Mouse (Mus musculus) layer of hippocampus, adult 18-20 months (tissue): ENCODE data around the gene Lyzl4. TPM values are rescaled to one million over a fixed set of nuclear protein-coding genes. Genes with fewer than 3 reads are reported as not detected.

Experiments
- DNase-seq, 2 experiments: peaks; one replicate each; pipeline ENCODE4 v3.0.0; 2022; ENCODE audit warnings: low spot score in 2 of 2
- total RNA-seq, 2 experiments: library from RNA; stranded (reverse); gene quantifications; 2 replicates each; pipeline ENCODE4 v1.2.3; 2021

The Lyzl4 gene
- total RNA-seq, 2 experiments from 2014 or later, result 0.86 to 1.0 TPM

DNA sequence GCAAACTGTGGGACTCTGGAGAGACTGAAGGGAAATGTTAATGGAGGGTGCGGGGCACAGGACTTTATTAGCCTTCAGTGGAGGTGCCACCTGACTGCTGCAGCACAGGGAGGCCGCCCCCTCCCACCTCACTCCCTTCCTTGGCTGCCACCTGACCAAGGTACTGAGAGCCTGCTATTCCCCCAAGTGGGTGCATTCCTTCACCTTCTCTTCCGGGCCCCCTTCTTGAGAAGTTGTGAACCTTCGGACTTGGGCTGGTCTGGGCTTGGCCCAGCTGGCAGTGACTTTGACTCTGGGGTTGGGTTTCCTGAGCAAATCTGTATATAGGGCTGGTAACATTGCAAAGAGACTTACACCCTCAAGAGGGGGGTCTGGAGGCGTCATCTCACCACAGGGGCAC lies 14.4 kb upstream of the Lyzl4 start:
- no peak for DNase-seq

DNA sequence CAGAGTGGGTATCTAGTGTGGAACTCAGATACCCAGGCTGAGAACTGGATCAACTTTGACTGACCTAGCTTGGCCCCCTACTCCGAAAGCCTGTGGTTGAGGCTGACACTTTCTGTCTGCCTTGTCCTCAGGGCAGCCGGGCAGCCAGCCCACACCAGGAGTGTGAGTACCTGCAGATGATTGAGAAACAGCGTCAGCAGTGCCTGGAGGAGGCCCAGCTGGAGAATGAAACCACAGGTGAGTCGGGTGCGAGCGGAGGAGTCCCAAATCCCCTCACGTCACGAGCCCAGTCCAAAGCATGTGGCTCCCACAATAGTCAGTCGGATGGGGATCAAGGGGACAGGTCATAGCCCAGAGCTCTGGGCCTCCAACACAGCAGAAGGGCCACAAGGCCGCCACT lies 11.8 kb upstream of the Lyzl4 start:
- DNase-seq, result no peak

DNA sequence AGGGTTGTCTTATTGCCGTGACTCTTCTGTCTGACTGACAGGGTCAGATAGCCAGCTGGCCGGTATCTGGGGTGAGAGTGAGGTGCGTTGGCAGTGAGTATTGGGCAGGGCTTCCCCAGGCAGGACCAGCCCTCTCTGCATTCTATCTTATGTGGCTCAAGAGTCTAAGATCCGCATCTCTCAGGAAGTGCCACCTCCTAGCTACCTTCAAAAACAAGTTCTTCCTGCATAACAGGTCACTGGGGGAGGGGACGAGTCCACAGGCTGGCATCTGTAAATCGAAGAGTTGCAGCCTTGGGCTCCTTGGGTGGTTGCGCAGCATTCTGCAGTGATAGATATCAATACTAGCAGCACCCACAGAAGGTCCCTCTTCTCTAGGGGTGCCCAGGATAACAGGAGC lies 5.1 kb upstream of the Lyzl4 start:
- no peak for DNase-seq

DNA sequence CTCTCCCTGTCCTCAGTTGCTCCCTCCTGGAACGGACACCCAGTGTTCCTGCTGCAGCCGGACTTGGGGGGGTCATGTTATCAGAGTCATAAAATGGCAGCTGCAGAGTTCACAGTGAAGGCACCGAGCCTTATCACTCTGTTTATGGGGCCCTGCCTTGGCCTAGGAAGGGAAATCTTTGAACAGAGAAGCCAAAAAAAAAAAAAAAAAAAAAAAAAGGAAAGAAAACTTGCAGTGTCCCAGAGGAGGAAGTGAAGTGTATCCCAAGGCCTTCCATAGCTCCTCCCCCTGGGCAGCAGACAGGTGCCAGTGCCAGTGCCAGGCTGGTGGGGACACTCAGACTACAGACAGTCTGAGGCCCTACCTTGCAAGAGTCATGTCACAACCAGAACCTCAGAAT lies 3.0 kb upstream of the Lyzl4 start:
- no peak for DNase-seq

DNA sequence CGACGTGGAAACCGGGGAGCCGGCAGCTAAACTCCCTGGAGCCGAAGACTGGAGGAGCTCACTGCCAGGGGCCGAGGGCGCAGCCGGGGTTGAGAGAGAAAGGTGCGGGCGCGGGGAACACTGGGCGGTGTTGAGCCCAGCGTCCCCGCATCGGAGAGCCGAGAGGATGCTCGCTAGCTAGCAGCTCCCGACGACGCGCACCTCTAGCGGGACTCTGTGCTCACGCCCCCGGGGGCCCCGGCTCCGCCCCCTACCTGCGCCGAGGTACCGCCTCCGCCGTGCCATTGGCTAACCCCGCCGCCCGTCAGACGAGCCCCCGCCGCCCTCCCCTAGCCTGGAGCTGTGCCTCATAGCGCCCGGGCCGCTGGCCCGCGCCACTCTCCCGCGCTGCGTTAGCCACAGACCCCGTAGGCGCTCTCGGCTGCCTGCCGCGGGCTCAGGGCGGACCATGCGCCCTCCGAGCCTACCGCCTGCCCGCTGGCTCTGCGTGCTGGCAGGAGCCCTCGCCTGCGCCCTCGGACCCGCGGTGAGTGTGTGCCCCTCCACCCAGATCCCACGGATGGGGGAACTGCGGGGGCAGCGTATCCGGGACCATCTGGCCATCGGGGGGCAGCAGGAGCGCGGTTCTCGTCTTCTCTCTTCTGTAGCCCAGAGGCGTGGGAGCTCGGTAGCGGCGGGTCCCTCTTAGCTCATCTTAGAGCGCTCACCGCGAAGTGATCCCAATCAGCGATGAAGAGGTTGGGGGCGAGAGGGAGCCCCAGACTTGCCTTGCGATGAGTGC lies 695 bp upstream of the Lyzl4 start, which contains the start of gene Vipr1:
Gene Vipr1, plus strand, starts transcription at position 316 of the 781 bp plus-strand sequence.
- peak; percentile 84 to 91 for DNase-seq

DNA sequence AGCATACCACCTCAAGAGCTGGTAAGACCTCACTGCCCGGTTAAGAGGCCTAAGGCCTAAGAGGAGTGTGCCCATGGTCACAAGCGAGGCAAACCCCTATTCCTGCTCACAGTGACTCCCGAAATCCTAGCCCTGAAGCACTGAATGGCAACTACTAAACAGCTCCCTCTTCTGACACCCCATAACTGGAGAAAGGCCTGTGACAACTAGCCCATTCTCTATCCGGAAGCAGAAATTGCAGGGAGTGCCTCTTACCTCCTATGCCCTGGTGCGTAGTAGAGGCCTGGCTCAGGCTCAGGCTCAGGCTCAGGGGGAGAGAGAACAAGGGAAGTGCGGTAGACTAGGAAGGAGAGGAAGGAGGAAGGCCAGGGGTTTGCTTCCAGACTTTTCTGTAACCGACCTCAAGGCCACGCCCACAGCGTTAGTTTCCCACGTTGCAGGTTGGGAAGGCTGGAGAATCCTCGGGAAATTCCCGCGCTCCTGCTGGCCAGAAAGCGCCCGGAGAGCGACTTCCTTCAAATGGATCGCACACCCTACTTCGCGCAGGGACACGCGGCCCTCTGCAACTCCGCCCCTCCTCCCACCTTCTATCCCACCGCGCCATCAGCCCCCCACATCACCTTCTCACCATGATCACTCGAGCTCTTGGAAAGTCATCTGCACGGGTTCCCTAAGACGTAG lies 521 bp downstream of the Lyzl4 start:
- DNase-seq, result no peak

DNA sequence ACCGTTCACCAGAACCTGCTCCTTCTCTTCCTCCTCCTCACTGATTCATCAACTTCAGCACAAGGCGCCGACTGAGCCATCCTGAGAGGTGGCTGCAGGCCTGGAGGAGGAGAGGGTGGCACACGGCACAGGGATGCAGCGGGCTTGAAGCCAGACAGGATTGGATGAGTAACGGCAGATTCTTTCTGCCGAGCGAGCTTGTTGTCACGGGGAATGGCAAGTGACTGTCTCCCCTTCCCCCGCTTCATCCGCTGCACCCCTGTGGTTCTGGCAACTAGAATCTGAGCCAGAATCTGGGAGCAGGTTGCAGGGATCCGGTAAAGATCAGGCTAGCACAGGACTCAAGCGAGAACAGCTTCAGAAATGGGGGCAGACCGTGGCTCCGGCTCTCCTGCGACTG lies 2.1 kb downstream of the Lyzl4 start:
- DNase-seq, result peak; percentile 82 to 84

DNA sequence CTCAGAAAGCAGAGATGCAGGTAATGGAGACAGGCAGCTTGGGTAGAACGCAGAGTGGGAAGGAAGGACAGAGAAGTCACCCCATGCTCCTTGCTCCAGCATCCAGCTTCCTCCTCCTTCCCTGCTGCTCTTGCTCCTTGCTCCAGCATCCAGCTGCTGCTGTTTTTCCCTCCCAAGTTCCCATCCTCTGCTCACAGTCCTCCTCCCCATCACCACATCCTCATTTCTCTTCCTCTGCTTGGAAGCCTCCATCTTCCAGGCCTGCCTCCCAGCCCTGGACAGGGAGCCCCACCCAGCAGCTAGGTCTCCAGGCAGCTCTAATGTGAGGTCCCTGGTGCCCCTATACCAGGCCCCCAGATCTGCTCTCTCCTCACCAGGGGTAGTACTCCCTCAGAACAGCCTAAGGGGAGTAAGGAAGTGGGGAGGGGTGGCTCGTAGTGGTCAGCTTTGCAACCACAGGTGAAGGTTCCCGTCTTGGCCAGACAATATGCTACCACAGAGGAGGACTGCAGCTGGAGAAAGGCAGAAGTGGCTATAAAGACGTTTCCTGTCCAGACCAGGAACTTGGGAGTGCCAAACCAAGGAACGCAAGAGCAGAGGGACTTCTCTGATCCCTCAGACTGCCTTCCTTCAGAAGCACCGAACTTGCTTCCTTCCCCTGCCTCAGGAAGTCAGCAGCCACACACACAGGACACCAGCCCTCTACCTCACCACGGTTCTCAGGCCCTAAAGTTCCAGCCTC lies 5.9 kb downstream of the Lyzl4 start:
- no peak for DNase-seq

DNA sequence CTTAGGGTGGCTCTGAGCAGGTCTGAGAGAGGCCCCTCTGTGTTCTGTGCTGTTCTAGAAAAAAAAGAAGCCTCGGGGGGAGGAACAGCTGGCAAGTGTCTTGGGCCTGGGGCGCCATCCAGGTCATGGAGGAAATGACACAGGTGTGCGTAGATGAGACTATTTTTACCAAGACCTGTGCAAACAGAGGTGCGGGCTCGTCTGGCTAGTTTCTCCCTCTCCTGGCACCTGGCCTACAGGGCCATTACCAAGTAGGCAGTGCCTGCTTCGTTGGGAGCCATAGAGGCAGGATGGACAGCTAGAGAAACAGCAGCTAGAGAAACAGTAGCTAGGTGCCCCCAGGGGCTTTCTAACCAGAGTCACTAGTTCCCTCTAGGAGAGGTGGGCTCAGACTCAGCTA lies 8.6 kb downstream of the Lyzl4 start:
- DNase-seq, result no peak

DNA sequence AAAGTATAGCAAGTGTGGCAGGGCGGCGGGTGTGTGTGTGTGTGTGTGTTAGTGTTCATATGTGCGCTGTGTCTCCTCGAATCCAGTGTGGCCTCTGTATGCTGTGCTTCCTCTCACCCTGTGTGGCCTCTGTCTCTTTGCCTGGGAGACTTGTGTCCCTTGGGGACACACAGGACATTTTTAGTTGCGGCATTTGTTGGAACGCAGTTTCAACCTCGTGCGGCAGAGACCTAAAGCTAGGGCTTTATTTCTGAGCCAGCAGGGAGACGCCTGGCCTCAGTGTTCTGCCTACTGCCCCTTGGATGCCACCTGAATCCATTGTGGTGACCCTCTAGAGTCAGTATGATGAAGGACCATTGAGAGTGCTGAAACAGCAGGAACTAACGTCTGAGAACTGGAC lies 9.0 kb downstream of the Lyzl4 start:
- DNase-seq, result no peak

DNA sequence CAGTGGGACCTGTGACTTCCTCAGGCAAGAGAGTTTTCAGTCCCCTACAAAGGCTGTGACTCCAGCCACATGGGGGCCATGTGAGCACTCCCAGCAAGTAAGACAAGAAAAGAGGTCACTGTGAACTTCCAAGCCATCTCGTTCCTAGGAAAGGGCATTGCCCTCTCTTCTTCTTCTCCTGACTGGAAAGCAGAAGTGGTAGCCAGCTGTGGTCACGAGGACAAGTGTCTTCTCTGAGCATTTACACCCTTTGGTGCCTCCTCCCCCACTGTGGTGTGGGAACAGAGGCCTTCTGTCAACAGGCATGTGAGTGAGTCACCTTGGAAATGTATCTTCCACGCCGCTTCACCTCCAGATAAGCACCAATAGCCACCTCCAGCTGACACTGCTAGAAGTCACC lies 9.9 kb downstream of the Lyzl4 start:
- DNase-seq, result no peak

DNA sequence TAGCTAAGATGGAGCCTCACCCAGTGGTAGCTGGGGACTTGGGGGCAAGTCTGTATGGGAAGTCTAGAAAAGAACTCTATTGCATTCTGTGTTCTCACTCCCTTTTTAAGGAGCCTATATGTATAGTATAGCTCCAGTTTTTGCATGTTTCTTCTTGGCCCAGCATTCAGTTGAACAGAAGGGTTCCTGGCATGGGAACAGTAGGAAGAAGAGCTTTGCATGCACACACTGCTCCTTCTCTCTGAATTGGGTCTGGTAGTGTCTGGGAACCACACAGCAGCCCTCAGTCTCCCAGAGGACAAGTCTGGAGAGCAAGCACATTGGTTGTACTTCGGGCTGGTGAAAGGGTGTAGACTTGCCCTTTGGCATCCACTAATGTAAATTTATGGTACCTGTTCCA lies 11.3 kb downstream of the Lyzl4 start:
- DNase-seq, result no peak

DNA sequence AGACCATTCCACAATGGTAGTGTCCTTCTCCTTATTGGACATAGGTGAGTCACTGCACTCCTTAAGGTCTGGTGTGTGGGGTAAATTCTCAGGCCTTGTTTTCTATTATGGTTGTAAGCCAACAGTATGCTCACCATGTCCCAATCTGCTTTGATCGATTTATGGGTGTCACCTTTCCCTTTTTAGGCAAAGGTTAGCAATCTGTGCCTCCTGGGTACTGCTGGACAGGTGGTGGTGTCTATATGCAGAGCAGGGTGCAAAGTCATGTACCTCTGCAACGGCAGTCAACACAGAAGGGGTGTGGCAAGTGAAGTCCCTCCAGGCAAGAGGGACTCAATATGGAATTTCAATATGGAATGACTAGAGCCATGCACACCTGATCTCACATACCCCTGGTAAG lies 17.0 kb downstream of the Lyzl4 start:
- no peak for DNase-seq

DNA sequence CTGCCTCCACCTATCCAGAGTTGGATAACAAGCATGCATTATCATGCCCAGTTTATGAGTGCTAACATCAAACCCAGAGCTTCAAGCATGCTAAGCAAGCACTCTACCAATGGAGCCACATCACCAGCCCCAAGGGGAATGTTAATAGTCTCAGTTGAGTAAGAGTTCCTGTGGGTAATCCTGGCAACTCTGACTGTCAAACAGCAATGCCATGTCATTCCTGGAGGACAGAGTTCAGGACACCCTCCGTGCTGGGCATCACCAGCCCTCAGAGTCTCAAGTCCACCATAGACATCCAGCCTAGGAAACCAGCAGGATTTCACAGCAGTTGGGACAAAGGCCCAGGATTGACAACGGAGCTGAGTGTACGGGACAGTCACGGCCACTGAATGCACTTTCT lies 18.7 kb downstream of the Lyzl4 start:
- DNase-seq, result no peak

DNA sequence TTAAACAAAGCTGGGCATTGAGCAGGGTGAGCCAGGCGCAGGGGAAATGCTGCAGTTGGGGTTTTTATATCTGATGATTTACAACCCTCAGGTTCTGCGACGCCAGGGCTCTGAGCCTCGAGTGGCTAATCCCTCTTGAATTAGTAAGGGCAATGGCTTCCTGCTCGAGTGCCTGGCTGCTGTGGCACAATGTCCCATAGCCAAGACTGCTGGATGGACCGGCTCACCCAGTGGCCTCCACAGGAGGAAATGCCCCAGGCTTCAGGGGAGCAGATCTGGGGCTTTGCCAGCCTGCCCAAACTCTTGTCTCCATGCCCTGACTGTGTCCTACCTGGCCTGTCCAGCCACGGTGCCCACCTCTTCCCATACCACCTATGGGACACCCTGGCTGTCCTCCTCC lies 22.5 kb downstream of the Lyzl4 start:
- no peak for DNase-seq

DNA sequence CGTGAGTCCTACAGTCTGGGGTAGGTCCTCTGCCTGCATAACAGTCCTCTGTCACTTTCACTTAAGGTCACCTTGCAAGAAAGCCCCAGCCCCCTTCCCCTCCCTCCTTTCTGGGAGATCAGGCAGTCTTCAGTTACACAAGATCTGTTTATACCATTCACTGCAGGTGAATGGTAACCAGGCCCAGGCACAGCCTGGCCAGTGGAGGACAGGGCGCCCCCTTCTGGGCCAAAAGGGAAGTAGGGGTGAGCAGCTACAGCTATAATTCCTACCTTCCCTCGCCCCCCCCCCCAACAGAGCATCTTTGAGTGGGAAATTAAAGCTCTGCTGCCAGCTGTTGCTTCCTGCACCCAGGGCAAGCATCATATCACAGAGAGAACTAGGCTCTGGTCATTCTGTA lies 25.4 kb downstream of the Lyzl4 start:
- no peak for DNase-seq

DNA sequence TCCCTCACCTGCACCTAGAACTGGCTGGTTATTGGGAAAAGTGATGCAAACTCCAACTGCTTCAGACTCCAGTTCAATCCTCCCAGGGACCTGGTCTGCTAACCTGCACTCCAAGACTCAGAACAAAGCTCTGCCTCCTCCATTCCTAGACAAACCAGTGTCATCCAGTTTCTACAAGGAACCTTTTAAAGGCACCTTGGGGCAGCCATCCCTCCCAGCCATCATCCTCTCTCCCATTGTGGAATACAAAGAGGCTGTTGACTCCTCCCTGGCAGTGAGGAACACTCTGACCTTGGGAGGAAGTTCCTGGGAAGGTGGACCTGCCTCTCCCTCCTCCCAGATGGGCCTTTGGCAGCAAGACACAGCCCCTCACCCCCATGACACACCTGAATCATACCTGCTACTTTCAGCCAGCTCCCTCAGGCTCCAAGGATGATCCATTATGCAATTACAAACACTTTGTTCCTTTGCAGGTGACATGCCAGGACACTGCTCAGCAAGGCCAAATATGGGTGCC lies 27.6 kb downstream of the Lyzl4 start:
- DNase-seq, result no peak

DNA sequence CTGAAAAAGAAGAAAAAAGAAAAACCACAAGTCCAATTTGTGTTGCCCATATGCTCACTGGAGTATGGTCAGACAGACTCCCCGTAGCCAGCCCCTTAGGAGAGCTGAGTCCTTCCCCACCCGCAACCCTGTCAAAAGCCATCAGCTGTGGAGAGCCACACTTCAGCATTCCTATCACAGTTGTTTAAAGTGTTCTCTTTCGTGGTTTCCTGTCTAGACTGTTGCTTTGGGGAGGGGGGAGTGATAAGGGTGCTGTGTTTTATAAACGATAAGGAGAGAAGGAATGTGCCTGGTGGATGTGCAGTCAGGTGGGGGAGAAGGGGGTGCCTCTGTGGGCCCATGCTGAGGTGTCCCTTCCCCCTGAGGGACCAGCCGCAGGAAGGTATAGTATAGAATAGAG lies 28.7 kb downstream of the Lyzl4 start:
- no peak for DNase-seq

DNA sequence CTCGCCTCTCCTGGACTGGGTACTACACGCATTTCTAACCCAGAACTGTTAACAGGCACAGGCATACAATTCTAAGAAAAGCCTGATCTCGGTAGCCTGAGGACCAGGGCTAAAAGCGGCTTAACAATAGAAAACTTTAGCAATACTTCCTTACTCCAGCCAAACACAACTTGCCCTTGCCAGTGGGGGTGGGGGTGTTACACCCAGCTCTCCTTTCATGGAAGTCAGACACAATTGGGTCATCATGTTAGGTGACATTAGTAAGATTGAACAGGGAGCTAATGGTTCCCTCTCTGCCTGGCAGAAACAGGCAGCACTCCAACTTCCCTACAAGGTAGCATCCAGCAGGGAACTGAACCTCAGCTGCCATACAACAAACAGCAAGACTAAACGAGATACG lies 32.5 kb downstream of the Lyzl4 start:
- no peak for DNase-seq

DNA sequence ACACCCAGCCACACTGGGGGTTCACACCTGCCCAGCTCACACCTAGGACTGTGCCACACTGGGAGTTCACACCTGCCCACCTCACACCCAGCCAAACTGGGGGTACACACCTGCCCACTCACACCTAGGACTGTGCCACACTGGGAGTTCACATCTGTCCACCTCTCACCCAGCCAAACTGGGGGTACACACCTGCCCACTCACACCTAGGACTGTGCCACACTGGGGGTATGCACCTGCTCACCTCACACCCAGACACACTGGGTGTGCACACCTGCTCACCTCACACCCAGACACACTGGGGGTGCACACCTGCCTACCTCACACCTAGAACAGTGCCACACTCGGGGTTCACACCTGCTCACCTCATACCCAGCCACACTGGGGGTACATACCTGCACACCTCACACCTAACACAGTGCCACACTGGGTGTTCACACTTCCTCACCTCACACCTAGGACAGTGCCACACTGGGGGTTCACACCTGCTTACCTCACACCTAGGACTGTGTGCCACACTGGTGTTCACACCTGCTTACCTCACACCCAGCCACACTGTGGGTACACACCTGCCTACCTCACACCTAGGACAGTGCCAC lies 35.3 kb downstream of the Lyzl4 start:
- DNase-seq, result no peak

DNA sequence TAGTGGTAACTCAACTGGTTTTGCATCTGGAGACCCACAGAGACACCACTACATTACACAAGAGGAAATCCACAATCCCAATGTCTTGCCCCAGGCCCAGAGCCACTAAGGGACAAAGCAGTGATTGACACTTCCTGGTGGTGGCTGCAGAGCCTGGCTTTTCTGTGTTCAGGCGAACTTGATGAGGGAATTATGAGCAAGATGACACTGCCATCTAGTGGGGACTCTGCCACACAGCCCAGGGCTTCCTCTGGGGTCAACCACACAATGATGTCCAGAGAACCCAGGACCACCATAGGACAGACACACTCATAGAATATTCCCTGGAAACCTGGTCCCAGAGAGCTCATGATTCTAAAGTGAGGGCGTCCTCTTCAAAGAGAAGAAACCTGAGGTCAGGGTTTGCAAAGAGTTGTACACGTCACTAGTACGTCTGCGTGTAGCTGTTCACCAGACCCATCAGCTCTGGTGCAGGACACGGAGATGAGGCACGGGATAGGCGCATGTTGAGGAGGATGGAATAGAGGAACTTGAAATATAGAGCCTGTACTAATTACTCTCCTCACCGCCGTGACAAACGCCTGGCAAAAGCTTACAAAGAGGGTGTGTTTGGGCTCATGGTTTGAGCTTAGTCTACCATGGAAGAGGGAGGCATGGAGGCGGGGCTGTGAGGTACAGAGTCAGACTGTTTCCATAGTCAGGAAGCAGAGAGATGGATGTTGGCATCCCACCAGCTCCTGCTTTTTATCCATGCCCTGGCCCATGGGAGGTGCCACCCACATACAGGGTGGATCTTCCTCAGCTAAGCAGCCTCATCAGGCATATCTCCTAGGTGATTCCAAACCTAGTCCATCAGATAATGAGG lies 36.2 kb downstream of the Lyzl4 start:
- DNase-seq, result peak; percentile 59 to 89
